Mouse (Mus musculus) intestine, embryonic 14.5 days (tissue): ENCODE measurements around the gene Ica1. TPM values are rescaled to one million over a fixed set of nuclear protein-coding genes. Genes with fewer than 3 reads are reported as not detected.

ENCODE experiments used
- ATAC-seq: fragments of 200-750 bp; cut with Nextera tagmentation; replicated peaks from 2 replicates; pipeline ENCODE4 v1.8.0; 2017; ENCODE audit warnings: low read depth, moderate number of reproducible peaks, moderate TSS enrichment, moderate library complexity; ENCODE audit not compliant: low FRiP score, low TSS enrichment
- DNase-seq: peaks from one replicate; pipeline ENCODE4 v3.0.0-alpha.2; 2018; ENCODE audit warnings: low spot score
- H3K27ac ChIP-seq: fragments of 300-500 bp; sonication (generic); 2 replicates; pipeline ENCODE4 v1.5.1; 2014; ENCODE audit warnings: low read depth, mild to moderate bottlenecking, control low read depth
- H3K27me3 ChIP-seq: fragments of 300-500 bp; sonication (generic); replicated peaks from 2 replicates; pipeline ENCODE4 v1.6.1; 2014; ENCODE audit warnings: low read length, control low read depth; ENCODE audit not compliant: control insufficient read depth, insufficient read depth
- H3K36me3 ChIP-seq: fragments of 300-500 bp; sonication (generic); 2 replicates; pipeline ENCODE4 v1.6.1; 2014; ENCODE audit warnings: low read length, control low read depth; ENCODE audit not compliant: control insufficient read depth, insufficient read depth
- H3K4me1 ChIP-seq: fragments of 300-500 bp; sonication (generic); replicated peaks from 2 replicates; pipeline ENCODE4 v1.6.1; 2014; ENCODE audit warnings: low read length, control low read depth, mixed read lengths; ENCODE audit not compliant: control insufficient read depth, insufficient read depth
- H3K4me2 ChIP-seq: fragments of 300-500 bp; sonication (generic); 2 replicates; pipeline ENCODE4 v1.6.1; 2014; ENCODE audit warnings: low read length
- H3K4me3 ChIP-seq: fragments of 300-500 bp; sonication (generic); 2 replicates; pipeline ENCODE4 v1.5.1; 2014; ENCODE audit warnings: low read depth, low read length, control low read depth, mixed read lengths
- H3K9ac ChIP-seq: fragments of 300-500 bp; sonication (generic); 2 replicates; pipeline ENCODE4 v1.6.1; 2014; ENCODE audit warnings: mild to moderate bottlenecking, low read length
- H3K9me3 ChIP-seq: fragments of 300-500 bp; sonication (generic); 2 replicates; pipeline ENCODE4 v1.6.1; 2016; ENCODE audit warnings: low read length, control low read depth; ENCODE audit not compliant: control insufficient read depth
- WGBS: fragments of 180-500 bp; shearing (Covaris S2); extraction: QIAGEN DNeasy Blood & Tissue Kit; methylation state at CpG from one replicate; pipeline ENCODE4 v1.1.7; 2014; 5-methylcytosine and 5-hydroxymethylcytosine counted together
- polyA plus RNA-seq: library from polyadenylated mRNA; unstranded; fragments of >200 nt; fragmentation: Nextera tagmentation; extraction: Ambion mirVana; gene quantifications from 2 replicates; pipeline ENCODE4 v1.2.1, GENCODE M21; 2014

The Ica1 gene
- polyA plus RNA-seq, 1 experiment from 2014 or later = 18.6 TPM

DNA sequence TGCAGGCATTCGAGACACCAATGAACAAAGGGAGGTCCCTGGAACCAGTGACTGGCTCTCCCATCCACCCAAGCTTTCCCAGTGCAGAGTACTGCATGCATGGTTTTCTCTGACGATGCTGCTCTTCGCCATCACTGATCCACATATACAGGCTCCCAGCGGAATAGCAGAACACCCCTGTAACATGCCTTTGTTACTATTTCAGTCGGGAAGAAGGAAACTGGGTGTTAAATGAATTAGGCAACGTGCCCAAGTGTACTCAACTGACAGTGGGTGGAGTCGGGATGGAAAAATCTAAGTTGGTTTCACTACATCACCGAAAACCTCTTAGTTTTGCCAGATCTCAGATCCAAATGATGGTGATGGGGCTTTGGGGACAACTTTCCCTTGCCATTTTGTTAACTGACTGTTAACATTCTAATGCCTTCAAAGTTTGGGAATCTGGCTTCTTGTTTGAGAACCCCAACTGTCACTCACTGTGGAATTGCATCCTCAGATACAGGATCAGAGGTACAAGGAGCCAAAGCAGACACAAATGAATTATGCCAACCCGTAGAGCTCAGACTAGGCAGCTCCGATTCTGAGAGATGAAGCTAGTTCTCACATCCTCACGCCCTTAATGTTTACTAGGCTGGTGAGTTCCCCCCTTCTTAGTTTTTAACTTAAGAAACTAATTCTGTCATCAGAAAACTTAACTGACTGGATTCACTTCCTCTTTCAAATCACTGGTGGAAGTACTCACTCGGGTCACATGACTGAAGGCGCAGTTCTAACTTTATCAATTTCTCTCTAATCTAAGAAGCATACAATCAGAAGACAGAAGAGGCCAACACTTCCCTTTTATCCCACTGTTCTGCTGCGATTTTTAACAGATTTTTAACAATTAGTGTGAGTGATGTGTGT lies 91.4 kb downstream of the Ica1 start:
- WGBS = 83% methylated on average over 14 of the region's 14 CpGs
- Histone ChIP-seq H3K27ac (no peak overlapping the region), H3K9me3 (no peaks in the 10 kb centered on the region), H3K4me2 (no peak overlapping the region), H3K4me3 (no peak overlapping the region), H3K4me1 (no peaks in the 10 kb centered on the region), H3K9ac (no peak overlapping the region), H3K27me3 (no peaks in the 10 kb centered on the region), H3K36me3 (no peaks in the 10 kb centered on the region)
- no peak for ATAC-seq
- DNase-seq = no peak

DNA sequence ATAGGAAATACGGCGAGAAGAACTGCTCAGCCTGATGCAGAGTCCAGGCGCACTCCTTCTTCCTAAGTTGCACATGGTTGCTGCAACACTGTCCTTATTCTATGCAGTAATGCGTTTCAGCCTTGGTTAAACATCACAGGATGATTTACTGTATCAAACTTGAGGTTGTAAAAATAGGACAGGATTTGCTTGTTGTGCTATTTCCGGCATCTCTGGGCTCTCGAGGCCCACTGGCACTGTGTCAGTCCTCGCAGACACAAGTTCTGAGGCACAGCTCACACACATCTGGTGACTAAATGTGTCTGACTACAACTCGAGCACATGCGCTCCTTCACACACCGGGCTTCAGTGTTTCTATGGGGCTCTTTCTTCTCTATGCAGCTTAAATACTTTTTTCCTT lies 94.9 kb downstream of the Ica1 start:
- ATAC-seq = no peak
- H3K27me3 ChIP-seq = no peaks in the 10 kb centered on the region

DNA sequence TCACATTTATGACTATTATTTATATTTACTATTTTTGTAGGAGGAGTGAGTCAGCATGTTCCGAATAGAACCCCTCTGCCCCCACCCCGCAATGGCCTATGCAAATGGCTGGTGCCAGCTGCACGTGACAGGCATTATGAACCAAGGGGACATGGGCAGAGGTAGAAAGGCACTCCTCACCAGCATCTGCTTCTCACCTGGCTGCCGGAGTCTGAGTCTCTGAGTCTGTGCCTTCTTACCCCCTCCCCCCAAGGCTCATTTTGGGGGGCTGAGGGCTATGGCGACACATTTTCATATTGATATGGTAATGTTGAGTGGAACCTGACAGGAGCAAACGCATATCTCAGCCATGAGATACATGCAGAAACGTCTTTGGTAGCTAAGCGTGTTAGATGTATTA lies 97.4 kb downstream of the Ica1 start:
- DNase-seq (no peak), ATAC-seq (no peak)
- Histone ChIP-seq H3K4me3 (no peak overlapping the region), H3K4me2 (no peak overlapping the region), H3K36me3 (no peaks in the 10 kb centered on the region), H3K9me3 (no peaks in the 10 kb centered on the region), H3K27me3 (no peaks in the 10 kb centered on the region), H3K4me1 (0 out of 2 replicates have a peak, but pooled peaks cover 6% of the 10 kb centered on the region), H3K27ac (no peak overlapping the region), H3K9ac (no peak overlapping the region)
- WGBS = 65% methylated on average over 8 of the region's 8 CpGs

More for the DNA sequence above, 94.9 kb downstream of the Ica1 start:
- no peak overlapping the region for H3K9ac ChIP-seq
- H3K4me3 ChIP-seq = no peak overlapping the region
- no peaks in the 10 kb centered on the region for H3K9me3 ChIP-seq
- H3K4me1 ChIP-seq = 0 out of 2 replicates have a peak, but pooled peaks cover 6% of the 10 kb centered on the region
- no peak overlapping the region for H3K4me2 ChIP-seq
- no peaks in the 10 kb centered on the region for H3K36me3 ChIP-seq
- DNase-seq = no peak
- no peak overlapping the region for H3K27ac ChIP-seq
- WGBS = 84% methylated on average over 10 of the region's 10 CpGs

DNA sequence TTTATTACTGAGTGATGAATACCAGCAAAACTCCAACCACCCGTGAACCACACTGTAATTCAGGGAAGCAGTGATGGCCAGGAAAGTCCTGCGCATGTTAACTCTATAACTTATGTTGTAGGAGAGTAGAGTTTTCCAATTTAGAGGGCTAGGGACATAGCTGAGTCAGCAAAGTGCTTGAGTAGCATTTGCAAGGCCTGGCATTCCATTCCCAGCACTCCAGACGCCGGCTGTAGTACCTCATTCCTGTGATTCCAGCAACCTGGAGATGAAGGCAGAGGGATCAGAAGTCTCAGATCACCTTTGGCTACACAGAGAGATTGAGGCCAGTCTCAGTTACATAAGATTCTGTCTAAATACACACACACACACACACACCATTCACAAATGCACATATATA lies 105.3 kb downstream of the Ica1 start:
- Histone ChIP-seq H3K9me3 (no peaks in the 10 kb centered on the region), H3K27ac (no peak overlapping the region), H3K36me3 (no peaks in the 10 kb centered on the region), H3K9ac (no peak overlapping the region), H3K4me2 (no peak overlapping the region), H3K27me3 (no peaks in the 10 kb centered on the region), H3K4me1 (no peaks in the 10 kb centered on the region), H3K4me3 (no peak overlapping the region)
- WGBS = 77% methylated on average over 4 of the region's 4 CpGs
- ATAC-seq (no peak), DNase-seq (no peak)

DNA sequence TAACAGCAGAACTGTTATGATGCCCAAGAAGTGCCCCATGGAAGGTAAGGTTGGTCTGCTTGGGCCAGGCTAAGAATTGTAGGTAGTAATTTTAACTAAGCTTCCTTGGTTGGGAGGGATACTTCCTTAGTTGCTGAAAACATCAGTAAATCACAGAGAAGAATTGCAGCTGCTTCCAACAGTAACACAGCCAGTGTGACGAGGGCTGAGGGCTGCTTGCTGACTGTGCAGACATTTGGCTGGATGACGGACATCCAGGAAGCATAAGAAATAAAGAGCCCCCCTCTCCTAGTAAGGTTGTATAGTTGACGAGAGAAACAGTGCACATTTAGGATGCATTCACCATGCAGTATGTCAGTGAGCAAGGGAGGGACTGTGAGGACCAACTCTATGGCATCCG lies 108.9 kb downstream of the Ica1 start:
- no peaks in the 10 kb centered on the region for H3K4me1 ChIP-seq
- no peaks in the 10 kb centered on the region for H3K9me3 ChIP-seq
- H3K4me2 ChIP-seq = no peak overlapping the region
- 60% methylated on average over 4 of the region's 4 CpGs for WGBS
- no peak overlapping the region for H3K27ac ChIP-seq
- DNase-seq (no peak), ATAC-seq (no peak)
- no peaks in the 10 kb centered on the region for H3K27me3 ChIP-seq
- no peaks in the 10 kb centered on the region for H3K36me3 ChIP-seq
- no peak overlapping the region for H3K4me3 ChIP-seq
- H3K9ac ChIP-seq = no peak overlapping the region

DNA sequence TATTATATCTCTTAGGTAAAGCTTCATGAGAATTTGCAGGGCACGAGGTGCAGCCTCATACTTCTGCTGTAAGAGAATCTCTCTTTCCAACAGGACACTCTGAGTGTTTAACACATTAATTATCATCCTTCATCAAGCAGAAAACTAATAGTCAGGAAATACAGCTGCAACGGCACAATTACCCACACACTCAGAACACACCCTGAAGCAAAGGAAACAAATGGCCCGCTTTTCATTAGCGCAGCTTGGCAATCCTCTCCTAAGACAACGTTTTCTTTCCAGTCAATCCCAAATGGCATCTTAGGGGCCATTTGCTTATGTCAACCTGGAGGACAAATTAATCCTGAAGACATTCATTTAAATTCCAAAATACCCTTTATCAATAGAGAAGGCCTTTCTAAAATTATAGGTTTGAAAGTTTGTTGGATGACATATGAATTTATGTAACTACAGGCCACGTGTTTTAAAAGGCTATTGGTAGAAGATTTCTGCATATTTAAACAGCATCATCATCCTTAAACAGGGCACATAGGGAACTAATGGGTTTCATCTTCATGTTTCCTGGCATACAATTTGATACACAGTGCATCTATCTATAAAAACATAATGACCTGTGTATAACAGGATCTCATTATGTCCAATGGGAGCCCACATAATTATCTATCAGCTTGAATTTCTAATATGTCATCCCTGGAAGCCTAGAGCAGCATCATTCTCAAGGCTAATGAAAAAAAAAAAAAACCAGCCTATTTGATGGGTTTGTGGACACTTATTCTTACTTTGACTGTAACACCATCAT lies 110.1 kb downstream of the Ica1 start:
- Histone ChIP-seq H3K9ac (no peak overlapping the region), H3K4me1 (no peaks in the 10 kb centered on the region), H3K27me3 (no peaks in the 10 kb centered on the region), H3K9me3 (no peaks in the 10 kb centered on the region), H3K36me3 (no peaks in the 10 kb centered on the region), H3K4me2 (no peak overlapping the region), H3K4me3 (no peak overlapping the region), H3K27ac (no peak overlapping the region)
- ATAC-seq = no peak
- no peak for DNase-seq
- WGBS = 67% methylated on average over 6 of the region's 6 CpGs

DNA sequence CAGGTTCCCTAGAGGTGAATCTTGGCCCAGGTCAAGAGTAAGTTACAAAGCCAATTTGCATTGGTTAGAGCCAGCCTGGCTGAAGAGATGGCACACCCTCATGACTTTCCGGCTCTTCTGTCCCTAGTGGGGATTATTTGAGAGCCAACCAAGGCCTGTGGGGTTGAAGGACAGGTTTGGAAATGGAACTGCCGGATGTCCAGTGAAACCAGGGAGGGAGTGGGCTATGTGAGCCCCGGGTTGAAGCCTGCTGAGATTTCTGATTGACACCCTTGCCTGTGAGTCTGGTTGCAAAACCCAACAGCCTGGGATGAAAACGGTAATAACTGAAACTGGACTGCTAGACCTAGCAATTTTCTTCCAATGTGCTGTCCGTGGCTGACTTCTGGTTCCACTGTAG lies 112.5 kb downstream of the Ica1 start:
- Histone ChIP-seq H3K9ac (no peak overlapping the region), H3K27ac (no peak overlapping the region), H3K4me2 (no peak overlapping the region), H3K36me3 (no peaks in the 10 kb centered on the region), H3K4me1 (no peaks in the 10 kb centered on the region), H3K27me3 (no peaks in the 10 kb centered on the region), H3K9me3 (no peaks in the 10 kb centered on the region), H3K4me3 (no peak overlapping the region)
- 92% methylated on average over 5 of the region's 5 CpGs for WGBS
- ATAC-seq = no peak
- DNase-seq = no peak

DNA sequence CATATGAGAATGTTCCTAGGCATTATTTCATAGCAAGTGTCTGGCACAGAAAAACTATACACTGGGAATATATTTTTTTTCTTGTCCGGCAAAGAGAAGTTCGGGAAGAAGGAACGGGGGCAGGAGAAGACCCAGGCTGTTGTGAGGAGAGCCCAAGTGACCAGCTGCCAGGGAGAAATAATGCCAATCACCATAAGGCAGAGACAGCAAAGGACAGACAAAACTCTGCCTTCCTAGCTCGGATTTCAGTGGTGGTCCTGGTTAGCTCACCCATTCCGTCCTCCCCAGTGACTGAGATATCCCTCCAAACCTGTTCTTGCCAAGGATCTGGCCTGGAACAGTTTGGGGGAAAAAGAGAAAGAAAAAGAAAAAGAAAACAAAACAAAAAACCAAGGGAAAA lies 113.3 kb downstream of the Ica1 start:
- H3K4me1 ChIP-seq = no peaks in the 10 kb centered on the region
- ATAC-seq (no peak), DNase-seq (no peak)
- H3K36me3 ChIP-seq = no peaks in the 10 kb centered on the region
- no peaks in the 10 kb centered on the region for H3K27me3 ChIP-seq
- H3K9ac ChIP-seq = no peak overlapping the region
- H3K27ac ChIP-seq = no peak overlapping the region
- H3K4me3 ChIP-seq = no peak overlapping the region
- no peaks in the 10 kb centered on the region for H3K9me3 ChIP-seq
- 85% methylated on average over 5 of the region's 5 CpGs for WGBS
- H3K4me2 ChIP-seq = no peak overlapping the region
